Mouse (Mus musculus) hematopoietic stem cell, adult 5-6 weeks (primary cell): ENCODE measurements at regions not wholly inside any gene's neighbourhood (a gene's known extent, or its start where the extent isn't known, plus 50 kb on each side); places are given as distances from the start of the nearest gene placed in this dataset.

ENCODE experiments used
- ATAC-seq, 2 experiments: fragments of 125-278 bp in 1 of 2; replicated peaks in 1 of 2; 2 replicates each; pipeline ENCODE4 v1.8.0; 2016 to 2017; ENCODE audit warnings: inconsistent platforms in 2 of 2, mild to moderate bottlenecking in 2 of 2, moderate number of reproducible peaks in 2 of 2, low read depth in 1 of 2, moderate TSS enrichment in 1 of 2; ENCODE audit not compliant: low FRiP score in 2 of 2, poor library complexity in 2 of 2, severe bottlenecking in 2 of 2, insufficient read depth in 1 of 2, low TSS enrichment in 1 of 2

GRCm38 (mm10) chr6:20757240-20757639, 458.1 kb upstream of the Kcnd2 start:
- no peak for ATAC-seq

- ATAC-seq: peak; percentile 78 to 85; a peak in 3 of 4 replicates
Measured at GRCm38 (mm10) chr6:20761300-20761699, 454.0 kb upstream of the Kcnd2 start.

GRCm38 (mm10) chr6:20775872-20776271, 439.4 kb upstream of the Kcnd2 start:
- no peak for ATAC-seq
